In genomic region chr1:87472576-87472975, GRCm38 (mm10) we compare ENCODE assay signal across 16 mouse cellular contexts. TPM values are rescaled to one million over a fixed set of nuclear protein-coding genes. Genes with fewer than 3 reads are reported as not detected.
A peak's percentile ranks its signal among the peaks of the same experiment; 100 is the strongest.
DNase-seq lines count a peak whose midpoint lies in the region; ATAC-seq and TF ChIP-seq lines count a peak whose summit lies in the region.
"Had no signal": no experiment of that assay in that cellular context is flagged by ENCODE, and none has a peak within 500 bp of the region (broad histone marks: within the 10 kb centered on the region; RNA-seq: fewer than 3 reads in every experiment).

No protein-coding gene starts in this region.

- no peaks in the 10 kb centered on the region for H3K79me2 ChIP-seq in heart, adult 2 months (replicated peaks; ENCODE audit: control insufficient read depth, insufficient read depth, low read length)

- H3K4me3 ChIP-seq in heart, adult 2 months = no peak overlapping the region
- no peak overlapping the region for H3K4me3 ChIP-seq in heart, embryonic 11.5 days (ENCODE audit: low read depth, low read length)
- H3K4me3 ChIP-seq in liver, postnatal 0 days (ENCODE audit: low read depth, low read length) = no peak overlapping the region
- H3K4me3 ChIP-seq in liver, embryonic 12.5 days = no peak overlapping the region
- H3K4me3 ChIP-seq: embryonic facial prominence, embryonic 15.5 days; forebrain, embryonic 12.5 days; midbrain, embryonic 13.5 days had no signal

- H3K4me1 ChIP-seq in heart, adult 2 months (ENCODE audit: control insufficient read depth, insufficient read depth, low read length) = no peaks in the 10 kb centered on the region
- H3K4me1 ChIP-seq in heart, embryonic 11.5 days (ENCODE audit: control insufficient read depth, insufficient read depth, low read length) = no peaks in the 10 kb centered on the region
- H3K4me1 ChIP-seq in liver, postnatal 0 days (ENCODE audit: insufficient read depth) = peaks cover 5% of the 10 kb centered on the region
- no peaks in the 10 kb centered on the region for H3K4me1 ChIP-seq in liver, embryonic 12.5 days

- peak; percentile 18 to 46 for DNase-seq in cerebellum, adult 18-20 months
- DNase-seq in cerebellum, adult 11-12 months = no peak
- peak; percentile 43 to 53 for DNase-seq in heart, adult 2 months
- DNase-seq in liver, postnatal 0 days = no peak
- peak; percentile 76 to 86 for DNase-seq in kidney, postnatal 25 days
- no peak for DNase-seq in Muller cell, postnatal 12 days (ENCODE audit: inconsistent ontology term)
- DNase-seq: layer of hippocampus, adult 9-11 months; thymus, adult 18-20 months had no signal

- no peaks in the 10 kb centered on the region for H3K9me3 ChIP-seq in heart, embryonic 11.5 days (replicated peaks; ENCODE audit: control insufficient read depth, low read length)
- H3K9me3 ChIP-seq in liver, postnatal 0 days (ENCODE audit: low read length) = no peaks in the 10 kb centered on the region
- H3K9me3 ChIP-seq in liver, embryonic 12.5 days (replicated peaks) = no peaks in the 10 kb centered on the region
- H3K9me3 ChIP-seq: embryonic facial prominence, embryonic 15.5 days; forebrain, embryonic 12.5 days; midbrain, embryonic 13.5 days had no signal

- no peak for TF ChIP-seq EP300 in heart, adult 2 months (IDR thresholded peaks at IDR 0.05; ENCODE audit: insufficient read depth, low read depth, low read length)
- no peak for TF ChIP-seq EP300 in liver, postnatal 0 days (IDR thresholded peaks at IDR 0.05; ENCODE audit: low read depth)

- no peak overlapping the region for H3K4me2 ChIP-seq in heart, embryonic 11.5 days
- no peak overlapping the region for H3K4me2 ChIP-seq in liver, postnatal 0 days (ENCODE audit: low read depth, low read length)
- H3K4me2 ChIP-seq in liver, embryonic 12.5 days = no peak overlapping the region
- H3K4me2 ChIP-seq: embryonic facial prominence, embryonic 15.5 days; forebrain, embryonic 12.5 days; midbrain, embryonic 13.5 days had no signal

- TF ChIP-seq CTCF in heart, adult 2 months (IDR thresholded peaks at IDR 0.05) = no peak
- TF ChIP-seq CTCF in liver, postnatal 0 days (IDR thresholded peaks at IDR 0.05; ENCODE audit: low read depth) = no peak

- ATAC-seq in heart, embryonic 11.5 days (replicated peaks; ENCODE audit: insufficient number of reproducible peaks, low FRiP score, low TSS enrichment) = no peak
- ATAC-seq in liver, postnatal 0 days = peak; percentile 46; the same call in 1 of the 2 replicates
- ATAC-seq in liver, embryonic 12.5 days = no peak
- ATAC-seq: midbrain, embryonic 13.5 days had no signal

- H3K27ac ChIP-seq in heart, adult 2 months = no peak overlapping the region
- no peak overlapping the region for H3K27ac ChIP-seq in heart, embryonic 11.5 days (ENCODE audit: low read depth, low read length)
- H3K27ac ChIP-seq in liver, postnatal 0 days (ENCODE audit: low read depth) = no peak overlapping the region
- no peak overlapping the region for H3K27ac ChIP-seq in liver, embryonic 12.5 days
- H3K27ac ChIP-seq: embryonic facial prominence, embryonic 15.5 days; forebrain, embryonic 12.5 days; macrophage; midbrain, embryonic 13.5 days had no signal

- H3K9ac ChIP-seq in heart, adult 2 months (ENCODE audit: low read depth, low read length) = no peak overlapping the region
- H3K9ac ChIP-seq in heart, embryonic 11.5 days (ENCODE audit: low read depth, low read length) = no peak overlapping the region
- H3K9ac ChIP-seq in liver, postnatal 0 days (replicated peaks) = no peak overlapping the region
- H3K9ac ChIP-seq in liver, embryonic 12.5 days = no peak overlapping the region
- H3K9ac ChIP-seq: embryonic facial prominence, embryonic 15.5 days; forebrain, embryonic 12.5 days; midbrain, embryonic 13.5 days had no signal

- TF ChIP-seq POLR2A in heart, adult 2 months (IDR thresholded peaks at IDR 0.05; ENCODE audit: insufficient read depth, low read depth, low read length) = no peak

- H3K27me3 ChIP-seq in heart, adult 2 months (ENCODE audit: control insufficient read depth, insufficient read depth, low read length) = peaks cover 2% of the 10 kb centered on the region
- peaks cover 39% of the 10 kb centered on the region for H3K27me3 ChIP-seq in heart, embryonic 11.5 days (ENCODE audit: control insufficient read depth, insufficient read depth, low read length)
- H3K27me3 ChIP-seq in liver, postnatal 0 days (ENCODE audit: insufficient read depth, low read length) = peaks cover 8% of the 10 kb centered on the region; the same call in 1 of the 2 replicates
- H3K27me3 ChIP-seq in liver, embryonic 12.5 days (replicated peaks) = peaks cover 60% of the 10 kb centered on the region

- intact Hi-C loops in heart, adult 2 months (cut with DNase I) = loop anchor here (5.0 kb wide), 1 partner anchor 250 kb away; no protein-coding TSS in a partner anchor

- H3K36me3 ChIP-seq in heart, adult 2 months (ENCODE audit: control insufficient read depth, insufficient read depth, low read length) = no peaks in the 10 kb centered on the region
- no peaks in the 10 kb centered on the region for H3K36me3 ChIP-seq in heart, embryonic 11.5 days (ENCODE audit: control insufficient read depth, insufficient read depth, low read length)
- H3K36me3 ChIP-seq in liver, postnatal 0 days (replicated peaks; ENCODE audit: insufficient read depth, low read length) = no peaks in the 10 kb centered on the region
- no peaks in the 10 kb centered on the region for H3K36me3 ChIP-seq in liver, embryonic 12.5 days
- H3K36me3 ChIP-seq: embryonic facial prominence, embryonic 15.5 days; forebrain, embryonic 12.5 days; midbrain, embryonic 13.5 days had no signal

- 63% methylated on average over 7 of the region's 7 CpGs for WGBS in heart, adult 2 months
- WGBS in heart, embryonic 11.5 days (ENCODE audit: insufficient replicate concordance) = 75% methylated on average over 7 of the region's 7 CpGs
- WGBS in liver, postnatal 0 days (ENCODE audit: insufficient replicate concordance) = 65% methylated on average over 7 of the region's 7 CpGs
- WGBS in liver, embryonic 12.5 days (ENCODE audit: insufficient replicate concordance) = 69% methylated on average over 7 of the region's 7 CpGs

RNA-seq across cellular contexts. Expression of gene Snorc, which starts 2.5 kb away (rescaled TPM):
- total RNA-seq in heart, adult 2 months (2021) = not detected
- 1.6 TPM in 1 of 2 replicates, not detected in the other for polyA plus RNA-seq in heart, adult 2 months (2012; rRNA removed)
- not detected in 2 replicates for polyA plus RNA-seq in heart, embryonic 11.5 days (2014; fragmentation: Nextera tagmentation; extraction: Ambion mirVana)
- 0.25 and 0.34 TPM in 2 replicates for polyA plus RNA-seq in liver, postnatal 0 days (2015; fragmentation: Nextera tagmentation; extraction: Ambion mirVana)
- polyA plus RNA-seq in liver, embryonic 12.5 days (2016; fragmentation: Nextera tagmentation; extraction: Ambion mirVana) = not detected in 2 replicates
- total RNA-seq: adrenal gland, adult 18-20 months had no signal
- polyA plus RNA-seq: forebrain, embryonic 12.5 days; heart, postnatal 0 days; macrophage; midbrain, embryonic 13.5 days had no signal

RNA-seq across cellular contexts. Expression of gene Neu2, which starts 37.1 kb away (rescaled TPM):
- total RNA-seq in heart, adult 2 months (2021) = not detected
- polyA plus RNA-seq in heart, adult 2 months (2012; rRNA removed) = 0.27 TPM in 1 of 2 replicates, not detected in the other
- polyA plus RNA-seq in heart, embryonic 11.5 days (2014; fragmentation: Nextera tagmentation; extraction: Ambion mirVana) = not detected in 2 replicates
- polyA plus RNA-seq in liver, postnatal 0 days (2015; fragmentation: Nextera tagmentation; extraction: Ambion mirVana) = 0.54 and 0.67 TPM in 2 replicates
- 0.43 and 0.67 TPM in 2 replicates for polyA plus RNA-seq in liver, embryonic 12.5 days (2016; fragmentation: Nextera tagmentation; extraction: Ambion mirVana)
- total RNA-seq: adrenal gland, adult 18-20 months had no signal
- polyA plus RNA-seq: forebrain, embryonic 12.5 days; heart, postnatal 0 days; macrophage; midbrain, embryonic 13.5 days had no signal

Comparison
In these comparisons a context has a peak if more than half of its experiments do, and no peak if none do; other contexts are left out.
1. DNase-seq: peak in cerebellum, adult 18-20 months (2 of 2), heart, adult 2 months (2 of 2) and kidney, postnatal 25 days (2 of 2); none in cerebellum, adult 11-12 months (single experiment), liver, postnatal 0 days (single experiment) and Muller cell, postnatal 12 days (single experiment).